Mouse (Mus musculus) T-helper 2 cell (primary cell): ENCODE results near the gene H2-K1.

Source experiments
- in situ Hi-C: fragments of 300-600 bp; cut with MboI, MseI; formaldehyde crosslinking; loops from one replicate; pipeline ENCODE4 v1.15.1; 2025; ENCODE audit warnings: high pct_unique_total_duplicates

Gene H2-K1

DNA sequence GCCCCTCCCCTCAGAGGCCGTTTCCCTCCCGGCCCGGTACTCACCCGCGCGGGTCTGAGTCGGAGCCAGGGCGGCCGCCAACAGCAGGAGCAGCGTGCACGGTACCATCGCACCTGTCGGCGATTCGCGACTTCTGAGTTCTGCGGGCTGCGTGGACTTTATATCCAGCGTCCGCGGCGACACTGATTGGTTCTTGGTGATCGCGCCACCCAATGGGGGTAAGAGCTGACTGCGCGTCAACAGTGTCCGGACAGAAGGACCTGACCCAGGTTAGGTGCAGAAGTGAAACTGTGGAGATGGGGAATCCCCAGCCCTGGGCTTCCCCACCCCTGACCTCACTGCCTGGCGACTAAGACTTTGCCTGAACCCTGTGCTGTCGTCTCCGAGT lies at the start of gene H2-K1:
Gene H2-K1 (minus strand): TSS at position 198 of the 388 bp plus-strand sequence.
- in situ Hi-C loops = no loop called here

DNA sequence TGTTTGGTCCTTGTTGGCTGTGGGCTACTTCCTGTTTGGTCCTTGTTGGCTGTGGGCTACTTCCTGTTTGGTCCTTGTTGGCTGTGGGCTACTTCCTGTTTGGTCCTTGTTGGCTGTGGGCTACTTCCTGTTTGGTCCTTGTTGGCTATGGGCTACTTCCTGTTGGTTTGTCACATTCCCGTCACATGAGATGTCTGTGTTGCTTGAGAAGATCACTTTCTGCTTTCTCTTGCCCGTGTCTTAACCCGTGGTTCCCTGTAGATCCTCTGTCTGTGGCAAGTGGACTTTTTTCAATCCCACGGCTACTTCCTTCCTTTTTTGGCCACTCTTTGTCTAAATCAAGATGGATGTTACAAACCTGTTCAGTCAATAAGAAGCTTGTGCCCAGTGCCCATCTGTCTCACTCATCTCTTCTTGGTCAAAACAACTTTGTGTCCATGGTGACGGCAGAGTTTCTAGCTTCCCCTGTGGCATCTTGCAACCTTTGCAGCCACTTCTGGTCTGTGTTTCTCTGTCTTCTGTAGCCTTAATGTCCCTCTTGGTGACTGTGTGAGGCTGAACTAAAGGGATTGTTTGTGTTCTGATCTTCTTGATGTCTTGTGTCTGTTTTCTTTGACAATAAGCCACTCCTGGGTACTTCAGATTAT lies 47.4 kb upstream of the H2-K1 start:
- in situ Hi-C loops = loop anchor here (25.0 kb wide), 1 partner anchor 790 kb away; the partner anchor contains the start of genes Dxo and Stk19

DNA sequence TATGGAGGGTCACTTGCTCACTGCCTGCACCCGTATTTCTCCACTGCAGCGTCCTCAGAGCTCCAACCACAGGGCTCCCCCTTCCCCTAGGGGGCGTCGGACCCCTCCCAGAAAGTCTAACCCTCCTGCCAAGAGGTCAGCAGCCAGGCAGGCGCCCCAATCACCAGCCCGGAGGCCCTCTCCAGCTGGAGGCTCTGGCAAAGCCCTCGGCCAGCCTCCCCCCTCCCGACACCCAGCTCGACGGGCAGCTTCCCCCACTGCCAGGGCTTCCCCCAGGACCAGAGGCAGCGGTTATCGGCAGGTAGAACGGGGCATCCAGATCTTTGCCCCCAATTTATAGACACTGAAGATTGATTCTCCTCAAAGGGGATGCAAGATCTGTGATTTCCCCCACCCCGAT lies 45.8 kb upstream of the H2-K1 start:
- in situ Hi-C loops = loop anchor here (25.0 kb wide), 1 partner anchor 791 kb away; the partner anchor contains the start of genes Dxo and Stk19

DNA sequence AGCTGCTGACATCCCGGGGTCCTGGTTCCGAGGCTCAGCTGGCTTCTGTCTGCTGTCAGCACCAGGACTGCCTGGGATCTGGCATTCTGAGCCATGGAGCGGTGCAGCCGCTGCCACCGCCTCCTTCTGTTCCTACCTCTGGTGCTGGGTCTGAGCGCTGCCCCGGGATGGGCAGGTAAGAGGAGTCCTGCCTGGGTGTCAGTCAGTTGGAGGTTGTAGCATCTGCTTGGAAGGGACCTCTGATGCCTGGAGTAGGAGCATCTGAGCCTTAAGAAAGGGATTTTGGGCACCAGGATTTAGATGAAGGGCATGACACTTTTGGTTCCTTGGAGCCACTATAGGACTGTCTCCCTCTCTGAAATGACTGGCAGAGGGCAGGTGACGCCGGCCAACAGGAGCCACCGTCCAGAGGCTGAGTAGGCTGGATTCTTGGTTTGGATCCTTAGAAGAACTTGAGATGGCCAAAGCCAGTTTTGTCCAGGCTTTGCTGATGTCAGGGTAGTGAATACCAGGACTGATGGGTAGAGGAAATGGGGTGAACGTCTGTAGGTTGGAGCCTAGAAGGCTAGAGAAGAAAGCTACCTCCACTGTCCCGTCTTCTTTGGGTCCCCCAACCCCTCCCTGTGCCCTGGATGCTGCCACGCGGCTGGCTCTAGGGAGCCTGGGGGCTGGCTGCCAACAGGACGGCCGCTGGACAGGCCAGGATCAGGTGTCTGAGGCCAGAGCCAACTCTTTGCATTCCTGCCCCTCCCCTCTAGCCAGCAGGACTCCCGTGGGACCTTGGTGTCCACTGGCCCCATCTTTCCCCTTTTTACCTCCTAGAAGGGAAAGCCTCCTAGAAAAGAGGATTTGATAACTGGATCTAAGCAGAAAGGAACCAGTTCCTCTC lies 39.7 kb upstream of the H2-K1 start:
- in situ Hi-C loops = loop anchor here (5.0 to 25.0 kb wide), 2 partner anchors 32 to 797 kb away; partner anchors contain the start of genes Dxo and Stk19

DNA sequence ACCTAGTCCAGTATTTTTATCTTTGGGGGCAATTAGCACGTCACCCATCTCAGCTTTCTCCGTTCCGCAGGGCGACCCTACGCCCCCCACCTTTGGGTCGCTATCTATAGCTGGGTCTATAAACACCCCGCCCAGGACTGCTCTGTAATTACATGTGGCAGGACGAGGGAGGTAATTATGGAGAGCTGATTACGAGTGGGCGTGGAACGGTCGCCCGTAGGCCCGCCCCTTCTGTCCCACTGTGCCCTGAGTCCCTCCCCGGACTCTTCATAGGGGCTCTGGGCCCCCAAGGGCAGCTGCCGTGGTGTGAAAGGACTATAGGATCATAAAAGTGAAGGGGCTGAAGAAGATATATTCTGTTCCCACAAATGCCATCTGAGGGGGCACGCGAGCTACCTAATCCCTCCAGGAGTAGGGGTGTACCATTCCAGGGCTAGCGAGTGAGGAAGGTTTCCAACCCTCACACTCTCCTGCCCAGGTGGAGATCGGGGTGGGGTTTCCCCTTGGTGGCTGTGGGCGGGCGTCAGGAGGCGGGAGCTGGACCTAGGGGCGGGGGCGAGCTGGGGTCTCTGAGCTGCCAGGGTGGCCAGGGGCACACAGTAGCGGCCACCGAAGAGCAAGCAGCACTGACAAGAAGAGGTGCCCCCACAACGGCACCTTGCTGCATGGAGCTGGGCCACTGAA lies 38.9 kb upstream of the H2-K1 start, which contains the start of gene Col11a2:
Gene Col11a2 (plus strand): TSS at position 560 of the 684 bp plus-strand sequence.
- in situ Hi-C loops = loop anchor here (5.0 to 25.0 kb wide), 2 partner anchors 33 to 798 kb away; partner anchors contain the start of genes Dxo and Stk19

DNA sequence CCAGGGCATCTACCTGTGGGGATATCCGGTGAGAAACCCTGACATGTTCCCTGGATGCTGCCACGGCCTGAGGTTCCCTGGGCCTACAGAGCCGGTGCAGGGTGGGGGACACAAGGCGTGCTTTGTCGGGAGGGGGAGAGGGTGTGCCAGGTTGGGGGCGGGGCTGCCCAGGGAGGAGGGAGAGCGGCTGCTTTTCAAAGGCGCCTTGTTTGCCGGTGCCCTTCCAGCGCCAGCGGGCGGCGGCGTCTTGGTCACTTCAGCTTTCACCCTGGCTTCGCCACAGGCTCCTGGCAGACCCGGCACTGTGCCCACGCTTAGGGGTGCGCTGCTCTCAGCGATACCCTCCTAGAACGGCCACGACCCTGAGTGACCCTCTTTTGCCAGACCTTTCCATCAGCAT lies 38.3 kb upstream of the H2-K1 start:
- in situ Hi-C loops = loop anchor here (5.0 to 25.0 kb wide), 2 partner anchors 34 to 799 kb away; partner anchors contain the start of genes Dxo and Stk19

DNA sequence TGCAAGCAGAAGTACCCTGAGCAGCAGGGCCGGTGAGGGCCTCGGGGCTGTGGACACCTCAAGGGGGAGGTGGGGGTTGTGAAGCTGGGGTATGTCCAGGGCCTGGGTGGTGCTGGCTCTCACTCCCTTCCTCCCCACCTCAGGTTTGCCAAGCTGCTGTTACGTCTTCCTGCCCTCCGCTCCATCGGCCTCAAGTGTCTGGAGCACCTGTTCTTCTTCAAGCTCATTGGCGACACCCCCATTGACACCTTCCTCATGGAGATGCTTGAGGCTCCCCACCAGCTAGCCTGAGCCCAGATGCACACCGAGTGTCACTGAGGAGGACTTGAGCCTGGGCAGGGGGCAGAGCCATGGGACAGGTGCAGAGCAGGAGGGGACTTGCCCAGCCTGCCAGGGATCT lies 37.1 kb upstream of the H2-K1 start:
- in situ Hi-C loops = loop anchor here (5.0 to 25.0 kb wide), 2 partner anchors 35 to 800 kb away; partner anchors contain the start of genes Dxo and Stk19

DNA sequence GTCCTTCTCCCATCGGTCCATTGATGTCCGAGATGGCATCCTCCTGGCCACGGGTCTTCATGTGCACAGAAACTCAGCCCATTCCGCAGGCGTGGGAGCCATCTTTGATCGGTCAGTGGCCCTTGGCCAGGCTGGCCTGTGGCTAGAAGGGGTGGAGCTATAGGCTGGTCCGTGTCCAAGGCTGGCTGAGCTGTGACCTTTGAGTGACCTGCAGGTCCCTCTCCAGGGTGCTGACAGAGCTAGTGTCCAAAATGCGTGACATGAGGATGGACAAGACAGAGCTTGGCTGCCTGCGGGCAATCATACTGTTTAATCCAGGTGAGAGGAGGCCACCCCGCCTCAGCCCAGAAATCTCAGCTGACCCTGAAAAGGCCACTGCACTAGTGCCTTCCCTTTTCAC lies 36.5 kb upstream of the H2-K1 start:
- in situ Hi-C loops = loop anchor here (5.0 to 25.0 kb wide), 2 partner anchors 36 to 801 kb away; partner anchors contain the start of genes Dxo and Stk19

DNA sequence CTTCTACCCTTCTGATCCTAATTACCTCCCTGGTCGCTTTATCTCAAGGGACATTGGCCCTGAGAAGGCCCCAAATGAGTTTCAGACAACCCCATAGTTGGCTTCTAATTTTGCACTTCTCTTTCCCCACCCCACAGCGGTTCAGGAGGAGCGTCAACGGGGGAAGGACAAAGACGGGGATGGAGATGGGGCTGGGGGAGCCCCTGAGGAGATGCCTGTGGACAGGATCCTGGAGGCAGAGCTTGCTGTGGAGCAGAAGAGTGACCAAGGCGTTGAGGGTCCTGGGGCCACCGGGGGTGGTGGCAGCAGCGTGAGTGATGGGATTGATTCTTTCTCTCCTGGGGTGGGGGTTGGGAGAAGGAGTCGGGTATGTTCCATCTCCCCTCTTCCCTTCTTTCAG lies 35.4 kb upstream of the H2-K1 start:
- in situ Hi-C loops = loop anchor here (5.0 to 25.0 kb wide), 2 partner anchors 37 to 802 kb away; partner anchors contain the start of genes Dxo and Stk19

DNA sequence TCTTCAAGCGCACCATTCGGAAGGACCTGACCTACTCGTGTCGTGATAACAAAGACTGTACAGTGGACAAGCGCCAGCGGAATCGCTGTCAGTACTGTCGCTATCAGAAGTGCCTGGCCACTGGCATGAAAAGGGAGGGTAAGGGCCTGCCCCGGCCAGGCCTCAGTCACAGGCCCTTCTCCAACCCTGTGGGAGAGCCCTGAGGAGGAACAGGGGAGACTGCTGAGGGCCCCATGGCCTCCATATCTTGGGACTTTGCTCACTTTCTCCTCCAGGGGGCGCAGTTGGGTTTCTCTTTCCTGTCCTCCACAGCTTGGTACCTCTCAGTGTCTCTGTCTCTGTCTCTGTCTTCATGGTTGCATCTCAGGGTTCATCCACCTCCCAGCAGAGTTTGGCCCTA lies 33.9 kb upstream of the H2-K1 start:
- in situ Hi-C loops = loop anchor here (25.0 kb wide), 1 partner anchor 803 kb away; the partner anchor contains the start of genes Dxo and Stk19

DNA sequence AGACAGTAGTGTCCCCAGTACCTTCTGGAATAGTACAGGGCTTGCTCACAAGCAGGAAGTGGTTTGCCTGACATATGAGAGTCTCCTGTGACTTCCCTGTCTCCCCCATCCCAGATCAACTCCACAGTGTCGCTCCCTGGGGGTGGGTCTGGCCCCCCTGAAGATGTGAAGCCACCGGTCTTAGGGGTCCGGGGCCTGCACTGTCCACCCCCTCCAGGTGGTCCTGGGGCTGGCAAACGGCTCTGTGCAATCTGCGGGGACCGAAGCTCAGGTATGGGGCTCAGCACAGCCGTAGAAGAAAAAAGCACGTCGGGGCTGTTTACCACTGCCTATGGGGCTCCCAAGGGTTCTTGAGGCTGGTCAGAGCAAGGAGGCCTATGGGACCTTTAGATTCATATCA lies 33.3 kb upstream of the H2-K1 start:
- in situ Hi-C loops = loop anchor here (25.0 kb wide), 1 partner anchor 804 kb away; the partner anchor contains the start of genes Dxo and Stk19

DNA sequence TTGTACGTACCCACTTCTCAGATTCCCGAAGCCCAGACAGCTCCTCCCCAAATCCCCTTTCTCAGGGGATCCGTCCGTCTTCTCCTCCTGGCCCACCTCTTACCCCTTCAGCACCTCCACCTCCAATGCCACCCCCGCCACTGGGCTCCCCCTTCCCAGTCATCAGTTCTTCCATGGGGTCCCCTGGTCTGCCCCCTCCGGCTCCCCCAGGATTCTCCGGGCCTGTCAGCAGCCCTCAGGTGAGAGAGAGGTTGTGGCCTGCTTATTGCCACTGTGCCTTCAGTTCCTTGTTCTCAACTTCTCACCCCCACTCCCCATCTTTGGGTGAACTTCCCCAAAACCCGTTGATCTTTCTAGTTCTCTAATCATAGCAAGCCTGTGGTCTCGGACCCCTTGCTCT lies 32.7 kb upstream of the H2-K1 start:
- in situ Hi-C loops = loop anchor here (25.0 kb wide), 1 partner anchor 804 kb away; the partner anchor contains the start of genes Dxo and Stk19

DNA sequence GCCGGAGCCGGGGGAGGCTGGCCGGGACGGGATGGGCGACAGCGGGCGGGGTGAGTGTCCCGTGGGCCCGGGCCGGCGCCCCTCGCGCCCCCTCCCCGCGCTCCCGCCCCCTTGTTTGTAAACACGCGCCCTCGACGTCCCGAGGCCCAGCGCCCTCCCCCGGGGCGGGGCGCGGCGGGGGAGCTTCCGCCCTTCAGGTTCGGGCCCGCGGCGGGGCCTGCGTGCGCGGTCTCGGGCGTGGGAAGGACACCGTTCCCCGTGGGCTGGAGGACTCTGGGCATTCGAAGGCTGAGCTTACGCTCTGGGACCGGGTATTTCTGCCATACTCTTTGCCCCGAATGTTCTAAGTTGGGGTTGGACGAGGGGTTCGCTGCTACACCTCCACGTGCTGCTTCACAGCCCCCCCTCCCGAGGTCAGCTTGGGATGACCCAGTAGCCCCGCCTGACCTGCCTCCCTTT lies 32.1 kb upstream of the H2-K1 start:
- in situ Hi-C loops = loop anchor here (25.0 kb wide), 1 partner anchor 805 kb away; the partner anchor contains the start of genes Dxo and Stk19

DNA sequence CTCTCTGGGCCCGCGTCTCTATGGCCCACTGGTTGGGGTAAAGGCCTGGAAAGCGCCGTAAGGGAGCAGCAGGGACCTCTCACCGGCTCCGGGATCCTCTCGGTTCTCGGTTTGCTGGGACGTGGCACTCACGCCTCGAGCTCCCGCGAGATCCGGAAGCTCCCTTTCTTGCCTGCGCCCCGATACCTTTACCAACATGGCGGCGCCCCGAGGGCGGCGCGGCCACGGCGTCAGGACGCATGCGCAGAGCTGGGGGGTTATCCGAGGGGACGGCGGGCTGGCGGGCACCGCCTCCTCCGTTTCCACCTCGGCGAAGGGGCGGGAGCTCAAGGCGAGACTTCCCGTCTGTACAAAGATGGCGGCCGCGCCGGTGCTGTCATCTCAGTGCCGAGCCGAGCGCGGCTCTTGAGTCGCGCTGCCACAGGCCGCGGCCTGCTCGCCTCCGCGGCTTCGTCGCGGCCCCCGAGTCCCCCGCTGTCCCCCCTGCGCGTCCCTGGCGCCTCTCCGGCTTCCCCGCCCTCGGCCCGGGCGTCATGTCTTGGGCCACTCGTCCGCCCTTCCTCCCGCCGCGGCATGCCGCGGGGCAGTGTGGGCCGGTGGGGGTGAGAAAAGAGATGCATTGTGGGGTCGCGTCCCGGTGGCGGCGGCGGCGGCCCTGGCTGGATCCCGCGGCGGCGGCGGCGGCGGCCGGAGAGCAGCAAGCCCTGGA lies 31.5 kb upstream of the H2-K1 start, which contains the start of the genes Slc39a7 and Rxrb:
Gene Slc39a7 (minus strand): TSS at position 218 of the 709 bp plus-strand sequence.
Gene Rxrb (plus strand): TSS at position 348 of the 709 bp plus-strand sequence.
- in situ Hi-C loops = loop anchor here (25.0 kb wide), 1 partner anchor 806 kb away; the partner anchor contains the start of genes Dxo and Stk19

DNA sequence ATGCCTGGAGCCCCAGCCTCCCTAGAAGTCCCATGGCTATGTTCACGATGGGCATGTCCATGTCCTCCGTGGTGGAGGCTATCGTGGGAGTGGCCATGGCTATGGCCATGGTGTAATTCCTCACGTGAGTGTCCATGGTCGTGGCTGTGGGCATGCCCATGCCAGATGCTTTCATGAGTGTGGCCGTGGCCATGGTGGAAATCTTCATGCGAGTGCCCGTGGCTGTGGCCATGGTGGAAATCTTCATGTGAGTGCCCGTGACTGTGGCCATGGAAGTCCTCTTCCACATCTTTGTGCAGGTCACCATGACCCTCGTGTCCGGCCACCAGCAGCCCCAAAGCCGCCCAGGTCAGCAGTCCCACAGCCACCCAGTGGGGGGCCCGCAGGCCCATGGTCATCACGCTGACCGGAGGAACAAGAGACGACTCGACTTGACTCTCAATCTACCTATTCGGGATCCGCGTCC lies 30.7 kb upstream of the H2-K1 start:
- in situ Hi-C loops = loop anchor here (25.0 kb wide), 1 partner anchor 806 kb away; the partner anchor contains the start of genes Dxo and Stk19

DNA sequence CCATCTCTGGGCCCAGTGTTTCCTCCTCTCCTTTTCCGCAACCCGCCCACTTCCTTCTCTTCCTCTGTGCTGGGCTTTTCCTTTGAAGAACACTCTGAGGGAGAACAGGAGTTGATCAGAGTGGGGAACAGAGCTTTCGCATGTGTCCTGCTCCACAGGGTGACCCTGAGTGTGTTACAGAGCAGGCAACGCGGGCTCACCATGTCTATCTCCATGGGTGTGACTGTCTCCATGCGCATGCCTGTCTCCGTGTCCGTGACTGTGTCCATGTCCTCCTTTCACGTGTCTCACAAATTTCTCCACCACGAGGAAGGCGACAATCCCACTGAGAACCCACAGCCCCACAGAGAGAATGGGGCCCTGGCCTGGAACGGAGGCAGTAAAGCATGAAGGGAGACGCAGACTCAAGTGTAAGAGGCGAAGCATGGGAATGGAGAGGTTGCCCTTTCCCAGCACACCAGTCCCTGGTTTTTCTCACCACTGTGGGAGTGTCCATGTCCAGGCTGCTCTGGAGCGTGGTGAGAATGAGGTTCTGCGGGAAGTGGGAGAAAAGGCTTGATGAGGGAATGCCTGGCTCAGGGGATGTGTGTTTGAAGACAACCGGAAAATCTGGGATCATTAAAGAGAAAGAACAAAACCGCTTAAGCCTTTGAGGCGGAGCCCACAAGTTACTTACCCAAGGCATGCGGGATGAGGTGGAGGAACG lies 29.9 kb upstream of the H2-K1 start:
- in situ Hi-C loops = loop anchor here (10.0 to 25.0 kb wide), 2 partner anchors 807 to 1845 kb away; partner anchors contain the start of genes Dhx16, Dxo and Stk19

DNA sequence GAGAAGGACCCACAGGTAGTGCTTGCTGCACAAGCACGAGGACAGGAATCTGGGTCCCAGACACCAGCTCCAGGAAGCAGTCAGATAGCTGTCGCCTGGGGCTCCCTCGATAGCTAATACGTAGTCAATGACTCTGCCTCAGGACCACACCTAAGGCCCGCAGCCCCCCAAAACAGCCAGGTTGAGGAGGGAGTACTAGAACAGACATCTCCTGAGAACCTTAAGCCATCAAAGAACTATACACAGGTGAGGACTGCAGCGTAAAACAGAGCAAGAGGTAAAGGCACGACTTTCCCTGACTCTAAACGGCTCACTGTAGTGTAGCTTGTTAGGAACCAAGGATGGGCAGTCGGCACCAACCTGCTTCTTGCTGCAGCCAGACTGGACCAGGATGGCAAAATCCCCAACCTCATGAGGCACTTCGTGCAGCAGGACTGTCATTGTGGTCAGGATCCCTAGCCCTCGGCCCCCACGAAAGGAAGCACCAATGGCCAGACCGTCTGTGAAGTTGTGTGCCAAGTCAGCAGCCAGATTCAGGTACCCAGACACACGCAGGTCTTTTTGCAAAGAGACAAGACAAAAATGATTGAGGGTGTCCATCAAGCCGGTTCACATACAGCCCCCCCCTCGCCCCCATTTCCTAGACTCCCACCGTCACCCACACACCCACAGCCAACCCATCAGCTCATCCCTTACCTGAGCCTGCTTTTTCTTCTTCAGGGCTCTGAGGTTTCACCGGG lies 29.2 kb upstream of the H2-K1 start:
- in situ Hi-C loops = loop anchor here (10.0 to 25.0 kb wide), 2 partner anchors 808 to 1845 kb away; partner anchors contain the start of genes Dhx16, Dxo and Stk19
